Mouse (Mus musculus): ENCODE results near the gene Bod1l.

GRCm38 (mm10) chr5:41758671-41759639 lies 85.2 kb downstream of the Bod1l start:
- TF ChIP-seq CTCF (IDR thresholded peaks at IDR 0.05; ENCODE audit: extremely low read depth, insufficient read depth, low read length) (no peak), POLR2A (IDR thresholded peaks at IDR 0.05; ENCODE audit: extremely low read depth, insufficient read depth, low read length) (no peak)
